Mouse (Mus musculus) kidney, embryonic 14.5 days (tissue): ENCODE measurements around the gene Cd81. TPM values are rescaled to one million over a fixed set of nuclear protein-coding genes. Genes with fewer than 3 reads are reported as not detected.

Experiments
- ATAC-seq: fragments of 200-750 bp; cut with Nextera tagmentation; 2 replicates; pipeline ENCODE4 v1.8.0; 2017; ENCODE audit warnings: moderate number of reproducible peaks, mild to moderate bottlenecking, moderate TSS enrichment, moderate library complexity; ENCODE audit not compliant: low FRiP score, low TSS enrichment
- H3K27ac ChIP-seq: fragments of 300-500 bp; sonication (generic); 2 replicates; pipeline ENCODE4 v1.5.1; 2014; ENCODE audit warnings: low read depth, mild to moderate bottlenecking, low read length, moderate library complexity, mixed read lengths
- H3K27me3 ChIP-seq: fragments of 300-500 bp; sonication (generic); 2 replicates; pipeline ENCODE4 v1.6.1; 2014; ENCODE audit warnings: mild to moderate bottlenecking, low read length; ENCODE audit not compliant: control insufficient read depth, insufficient read depth
- H3K36me3 ChIP-seq: fragments of 300-500 bp; sonication (generic); 2 replicates; pipeline ENCODE4 v1.6.1; 2014; ENCODE audit warnings: low read length, mixed read lengths; ENCODE audit not compliant: control insufficient read depth, insufficient read depth
- H3K4me1 ChIP-seq: fragments of 300-500 bp; sonication (generic); 2 replicates; pipeline ENCODE4 v1.6.1; 2014; ENCODE audit warnings: low read length, mixed read lengths; ENCODE audit not compliant: control insufficient read depth, insufficient read depth
- H3K4me2 ChIP-seq: fragments of 300-500 bp; sonication (generic); replicated peaks from 2 replicates; pipeline ENCODE4 v1.6.1; 2014; ENCODE audit warnings: low read depth, mild to moderate bottlenecking, low read length
- H3K4me3 ChIP-seq: fragments of 300-500 bp; sonication (generic); 2 replicates; pipeline ENCODE4 v1.5.1; 2014; ENCODE audit warnings: mild to moderate bottlenecking, low read length
- H3K9ac ChIP-seq: fragments of 300-500 bp; sonication (generic); 2 replicates; pipeline ENCODE4 v1.6.1; 2014; ENCODE audit warnings: low read depth, mild to moderate bottlenecking, low read length, moderate library complexity
- H3K9me3 ChIP-seq: fragments of 300-500 bp; sonication (generic); 2 replicates; pipeline ENCODE4 v1.6.1; 2016; ENCODE audit warnings: low read length; ENCODE audit not compliant: control insufficient read depth
- WGBS: fragments of 180-500 bp; shearing (Covaris S2); extraction: QIAGEN DNeasy Blood & Tissue Kit; methylation state at CpG from one replicate; pipeline ENCODE4 v1.1.7; 2014; 5-methylcytosine and 5-hydroxymethylcytosine counted together
- polyA plus RNA-seq: library from polyadenylated mRNA; unstranded; fragments of >200 nt; fragmentation: Nextera tagmentation; extraction: Ambion mirVana; gene quantifications from 2 replicates; pipeline ENCODE4 v1.2.1, GENCODE M21; 2014

Gene Cd81
- polyA plus RNA-seq, 1 experiment from 2014 or later, result 477 TPM

- 33% methylated on average over 3 of the region's 4 CpGs for WGBS
- Histone ChIP-seq H3K4me2 (no peak overlapping the region; the same call in 1 of the 2 replicates), H3K27ac (peak overlapping the region; percentile 90), H3K9ac (no peak overlapping the region), H3K27me3 (no peaks in the 10 kb centered on the region), H3K4me3 (no peak overlapping the region), H3K36me3 (no peaks in the 10 kb centered on the region), H3K9me3 (no peaks in the 10 kb centered on the region), H3K4me1 (peaks cover 28% of the 10 kb centered on the region)
- peak; percentile 74 for ATAC-seq
Measured at GRCm38 (mm10) chr7:143008996-143009665, 43.4 kb upstream of the Cd81 start.

- Histone ChIP-seq H3K36me3 (no peaks in the 10 kb centered on the region), H3K27ac (peak overlapping the region; percentile 90; the same call in 1 of the 2 replicates), H3K4me1 (peaks cover 28% of the 10 kb centered on the region), H3K4me3 (no peak overlapping the region), H3K9ac (no peak overlapping the region), H3K27me3 (no peaks in the 10 kb centered on the region), H3K4me2 (no peak overlapping the region), H3K9me3 (no peaks in the 10 kb centered on the region)
- ATAC-seq, result no peak
- WGBS, result 92% methylated on average over 4 of the region's 4 CpGs
Measured at GRCm38 (mm10) chr7:143009996-143010395, 42.5 kb upstream of the Cd81 start.

- no peaks in the 10 kb centered on the region for H3K9me3 ChIP-seq
- no peaks in the 10 kb centered on the region for H3K27me3 ChIP-seq
- ATAC-seq, result no peak
- no peak overlapping the region for H3K4me3 ChIP-seq
- H3K27ac ChIP-seq, result 0 out of 2 replicates have a peak overlapping the region, but pooled peaks have one; percentile 7
- H3K4me2 ChIP-seq, result no peak overlapping the region
- peaks cover 39% of the 10 kb centered on the region for H3K4me1 ChIP-seq
- WGBS, result 59% methylated on average over 1 of the region's 1 CpGs
- H3K36me3 ChIP-seq, result no peaks in the 10 kb centered on the region
- H3K9ac ChIP-seq, result no peak overlapping the region
Measured at GRCm38 (mm10) chr7:143011226-143011625, 41.3 kb upstream of the Cd81 start.

GRCm38 (mm10) chr7:143012230-143012875 lies 40.2 kb upstream of the Cd81 start:
- Histone ChIP-seq H3K4me2 (no peak overlapping the region), H3K9me3 (no peaks in the 10 kb centered on the region), H3K9ac (no peak overlapping the region), H3K4me3 (no peak overlapping the region), H3K27me3 (no peaks in the 10 kb centered on the region), H3K27ac (no peak overlapping the region), H3K4me1 (peaks cover 44% of the 10 kb centered on the region), H3K36me3 (no peaks in the 10 kb centered on the region)
- ATAC-seq, result no peak
- 64% methylated on average over 5 of the region's 5 CpGs for WGBS

- Histone ChIP-seq H3K36me3 (no peaks in the 10 kb centered on the region), H3K4me2 (no peak overlapping the region), H3K9ac (no peak overlapping the region), H3K27me3 (no peaks in the 10 kb centered on the region), H3K27ac (no peak overlapping the region), H3K4me1 (peaks cover 38% of the 10 kb centered on the region), H3K9me3 (no peaks in the 10 kb centered on the region), H3K4me3 (no peak overlapping the region)
- WGBS, result 81% methylated on average over 8 of the region's 8 CpGs
- ATAC-seq, result no peak
Measured at GRCm38 (mm10) chr7:143013420-143014178, 38.9 kb upstream of the Cd81 start.

- ATAC-seq, result no peak
- Histone ChIP-seq H3K36me3 (no peaks in the 10 kb centered on the region), H3K27me3 (no peaks in the 10 kb centered on the region), H3K4me3 (no peak overlapping the region), H3K9ac (no peak overlapping the region), H3K27ac (peak overlapping the region; percentile 76; the same call in 1 of the 2 replicates), H3K9me3 (no peaks in the 10 kb centered on the region), H3K4me1 (peaks cover 30% of the 10 kb centered on the region; the same call in 1 of the 2 replicates), H3K4me2 (no peak overlapping the region)
- WGBS, result 83% methylated on average over 7 of the region's 7 CpGs
Measured at GRCm38 (mm10) chr7:143014862-143015659, 37.5 kb upstream of the Cd81 start.

- H3K4me1 ChIP-seq, result peaks cover 28% of the 10 kb centered on the region; the same call in 1 of the 2 replicates
- H3K4me2 ChIP-seq, result no peak overlapping the region
- ATAC-seq, result peak; percentile 87
- no peaks in the 10 kb centered on the region for H3K27me3 ChIP-seq
- H3K9me3 ChIP-seq, result no peaks in the 10 kb centered on the region
- peak overlapping the region; percentile 76 for H3K27ac ChIP-seq
- no peak overlapping the region for H3K4me3 ChIP-seq
- 0% methylated on average over 1 of the region's 1 CpGs for WGBS
- H3K36me3 ChIP-seq, result no peaks in the 10 kb centered on the region
- H3K9ac ChIP-seq, result no peak overlapping the region
Measured at GRCm38 (mm10) chr7:143015755-143016423, 36.6 kb upstream of the Cd81 start.
